Mouse (Mus musculus) G1E (cell line): Measurements from ENCODE around the gene Egflam.

Experiments
- CTCF ChIP-seq: IDR thresholded peaks from 2 replicates; pipeline ENCODE4 v1.5.1; 2012; ENCODE audit warnings: low read depth, low read length, inconsistent platforms, mixed read lengths
- GATA1 ChIP-seq: IDR thresholded peaks from 2 replicates; pipeline ENCODE4 v1.6.1; 2012; ENCODE audit warnings: borderline replicate concordance, low read length, inconsistent platforms, mixed read lengths
- GATA2 ChIP-seq: IDR thresholded peaks from 2 replicates; pipeline ENCODE4 v1.6.1; 2012; ENCODE audit warnings: low read depth, low read length, inconsistent platforms, borderline replicate concordance
- POLR2AphosphoS5 ChIP-seq: IDR thresholded peaks from 2 replicates; pipeline ENCODE4 v1.6.1; 2012; ENCODE audit warnings: low read depth, low read length, inconsistent platforms; ENCODE audit not compliant: insufficient replicate concordance
- TAL1 ChIP-seq: conservative IDR thresholded peaks from 2 replicates; pipeline ENCODE4 v1.6.1; 2012; ENCODE audit warnings: low read depth, low read length, inconsistent platforms, mixed read lengths

GRCm38 (mm10) chr15:7442148-7443100 is 44.2 kb upstream of the Egflam start:
- TF ChIP-seq CTCF (no peak), TAL1 (no peak), GATA1 (no peak), POLR2AphosphoS5 (no peak), GATA2 (no peak)
